Mouse (Mus musculus) lung, postnatal 36 days (tissue): ENCODE results near the gene Eaf1.

Source experiments
- DNase-seq: peaks from one replicate; pipeline ENCODE4 v3.0.0; 2022; ENCODE audit warnings: mixed read lengths

The Eaf1 gene

DNA sequence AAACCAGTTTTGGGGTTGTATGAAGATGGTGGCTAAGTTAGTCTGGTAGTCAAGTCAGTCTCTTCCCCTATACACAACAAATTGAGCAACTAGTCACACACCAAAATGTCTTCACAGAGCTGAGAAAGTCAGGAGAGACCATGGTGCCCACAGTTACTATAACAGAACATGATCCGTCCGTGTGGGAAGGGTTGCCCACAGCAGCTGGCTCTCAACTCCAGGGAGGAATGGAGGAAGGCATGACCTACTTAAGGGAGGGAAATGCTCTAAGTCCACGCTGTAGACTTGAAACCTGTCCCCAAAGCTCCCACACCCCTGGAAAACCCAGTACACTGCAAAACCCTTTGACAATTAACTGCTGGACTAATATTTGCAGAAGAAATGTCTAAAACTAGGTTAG lies 16.1 kb downstream of the Eaf1 start:
- no peak for DNase-seq

DNA sequence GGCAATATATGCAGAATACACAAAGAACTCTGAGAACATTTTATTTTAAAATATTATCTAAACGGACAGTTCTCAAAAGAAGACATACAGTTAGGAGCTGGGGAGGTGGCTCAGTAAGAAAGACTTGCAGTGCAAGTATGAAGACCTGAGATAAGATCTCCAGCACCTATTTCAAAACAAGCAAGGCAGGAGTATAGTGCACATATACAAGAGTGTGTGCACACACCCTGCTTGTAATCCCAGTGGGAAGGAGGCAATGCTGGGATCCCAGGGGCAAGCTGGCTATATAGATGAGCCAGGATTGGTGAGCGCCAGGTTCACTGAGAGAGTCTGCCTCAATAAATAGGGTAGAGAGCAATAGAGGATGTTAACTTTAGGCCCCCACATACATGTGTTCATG lies 21.7 kb downstream of the Eaf1 start:
- DNase-seq: no peak

- DNase-seq: peak; percentile 53
These were observed 25.0 kb downstream of the Eaf1 start for GRCm38 (mm10) chr14:31519165-31519564.

DNA sequence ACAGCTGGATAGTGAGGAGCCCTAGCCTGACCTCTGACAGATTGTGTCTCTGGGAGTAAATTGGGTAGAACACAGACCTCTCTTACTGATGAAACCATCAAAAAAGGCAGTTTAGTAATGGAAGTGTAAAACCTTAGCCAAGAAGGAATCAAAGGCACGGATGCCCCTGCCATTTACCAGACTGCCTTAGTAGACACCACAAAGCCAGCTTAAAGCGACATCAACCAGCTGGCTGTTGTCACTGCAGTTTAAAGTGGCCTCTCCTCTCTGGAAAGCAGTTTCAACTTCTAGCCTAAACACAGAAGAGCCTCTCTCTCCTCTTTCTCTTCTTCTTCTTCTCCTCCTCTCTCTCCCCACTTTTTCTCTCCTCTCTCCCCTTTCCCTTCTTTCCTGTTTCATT lies 27.1 kb downstream of the Eaf1 start:
- DNase-seq: peak; percentile 15

- no peak for DNase-seq
These were observed 31.0 kb downstream of the Eaf1 start for GRCm38 (mm10) chr14:31525040-31525810.

DNA sequence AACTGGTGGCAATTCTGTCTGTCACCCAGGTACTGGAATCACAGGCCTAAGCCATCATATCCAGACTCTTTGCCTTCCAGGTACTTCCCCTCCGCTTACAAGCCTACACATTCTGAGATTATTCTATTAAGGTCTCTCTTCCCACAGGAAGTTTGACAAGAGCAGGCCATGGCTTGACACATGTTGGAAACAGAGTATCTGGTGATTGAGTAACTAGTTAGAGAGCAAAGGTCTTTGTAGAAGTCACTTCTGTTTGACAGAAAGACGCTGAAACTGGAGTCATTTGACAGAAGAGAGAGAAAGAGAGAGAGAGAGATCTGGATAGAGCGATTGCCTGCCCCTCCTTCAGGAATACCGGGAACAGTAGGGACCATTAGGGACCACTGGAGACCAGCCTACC lies 36.6 kb downstream of the Eaf1 start:
- DNase-seq: no peak

DNA sequence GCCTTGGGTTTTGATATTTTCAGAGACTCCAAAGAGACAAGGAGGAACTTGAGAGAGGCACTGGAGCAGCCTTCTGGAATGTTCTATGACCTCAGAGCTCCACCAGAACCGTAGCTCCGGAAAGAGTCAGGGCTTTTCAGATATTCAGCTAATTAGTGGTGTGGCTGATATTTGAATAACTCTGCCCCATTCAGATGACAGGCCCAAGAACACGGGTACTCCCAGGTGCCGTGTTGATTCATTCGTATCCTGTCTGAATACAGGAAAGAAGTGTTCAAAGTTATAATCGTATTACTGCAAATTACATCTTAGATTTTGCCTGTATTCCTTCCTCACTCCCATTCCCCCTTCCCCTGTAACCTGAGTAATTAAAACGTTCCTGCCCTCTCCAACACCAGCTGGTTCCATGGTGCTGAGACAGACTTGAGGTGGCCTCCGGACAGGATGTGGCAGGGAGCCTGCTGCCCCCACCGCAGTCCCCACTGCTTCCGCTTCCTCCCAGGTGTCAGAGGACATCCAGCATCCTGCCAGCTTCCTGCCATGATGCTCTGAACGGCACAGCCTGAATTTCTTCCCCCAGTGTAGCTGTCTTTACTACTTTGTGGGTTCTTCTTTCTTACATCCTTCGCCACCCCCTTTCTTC lies 37.4 kb downstream of the Eaf1 start:
- peak; percentile 57 for DNase-seq

DNA sequence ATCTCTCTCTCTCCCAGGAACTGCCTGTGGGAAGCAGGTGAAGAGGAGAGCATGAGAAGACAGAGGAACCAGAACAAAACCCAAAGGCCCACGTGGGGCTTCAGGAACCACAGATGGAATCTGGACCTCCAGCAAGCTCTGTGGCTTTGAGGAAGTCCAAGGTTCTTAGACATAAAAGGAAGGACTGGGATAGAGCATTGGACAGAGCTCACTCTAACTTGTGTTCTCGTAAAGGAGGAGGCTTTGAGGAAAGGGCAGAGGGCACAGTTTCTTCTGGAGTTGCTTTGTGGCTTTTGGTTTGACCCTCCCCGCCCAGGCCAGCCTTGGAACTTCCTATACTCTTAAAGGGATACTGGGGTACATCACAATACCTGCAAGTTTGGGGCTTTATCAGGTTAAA lies 38.5 kb downstream of the Eaf1 start:
- no peak for DNase-seq

- DNase-seq: peak; percentile 64
These were observed 43.1 kb downstream of the Eaf1 start for GRCm38 (mm10) chr14:31537298-31537697.

- no peak for DNase-seq
These were observed 49.8 kb downstream of the Eaf1 start for GRCm38 (mm10) chr14:31543885-31544442.

DNA sequence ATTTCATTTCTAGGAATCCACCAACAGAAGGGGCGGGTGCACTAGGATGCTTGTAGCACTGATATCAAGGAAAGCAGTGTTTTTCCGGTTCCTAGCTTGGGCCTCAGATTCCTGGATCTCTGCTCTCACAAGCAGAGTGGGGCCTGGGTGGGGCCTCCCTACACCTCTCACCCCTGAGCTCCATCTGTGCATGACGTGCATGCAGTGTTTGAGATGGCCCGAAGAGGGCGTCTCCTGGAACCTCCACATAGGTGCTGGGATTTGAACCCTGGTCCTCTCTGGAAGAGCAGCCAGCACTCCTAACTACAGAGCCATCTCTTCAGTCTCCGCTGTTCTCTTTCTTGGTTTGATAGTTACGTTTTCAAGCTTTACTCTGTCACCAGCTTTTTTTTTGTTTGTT lies 60.8 kb downstream of the Eaf1 start:
- no peak for DNase-seq

GRCm38 (mm10) chr14:31555963-31556434 lies 61.8 kb downstream of the Eaf1 start:
- no peak for DNase-seq

DNA sequence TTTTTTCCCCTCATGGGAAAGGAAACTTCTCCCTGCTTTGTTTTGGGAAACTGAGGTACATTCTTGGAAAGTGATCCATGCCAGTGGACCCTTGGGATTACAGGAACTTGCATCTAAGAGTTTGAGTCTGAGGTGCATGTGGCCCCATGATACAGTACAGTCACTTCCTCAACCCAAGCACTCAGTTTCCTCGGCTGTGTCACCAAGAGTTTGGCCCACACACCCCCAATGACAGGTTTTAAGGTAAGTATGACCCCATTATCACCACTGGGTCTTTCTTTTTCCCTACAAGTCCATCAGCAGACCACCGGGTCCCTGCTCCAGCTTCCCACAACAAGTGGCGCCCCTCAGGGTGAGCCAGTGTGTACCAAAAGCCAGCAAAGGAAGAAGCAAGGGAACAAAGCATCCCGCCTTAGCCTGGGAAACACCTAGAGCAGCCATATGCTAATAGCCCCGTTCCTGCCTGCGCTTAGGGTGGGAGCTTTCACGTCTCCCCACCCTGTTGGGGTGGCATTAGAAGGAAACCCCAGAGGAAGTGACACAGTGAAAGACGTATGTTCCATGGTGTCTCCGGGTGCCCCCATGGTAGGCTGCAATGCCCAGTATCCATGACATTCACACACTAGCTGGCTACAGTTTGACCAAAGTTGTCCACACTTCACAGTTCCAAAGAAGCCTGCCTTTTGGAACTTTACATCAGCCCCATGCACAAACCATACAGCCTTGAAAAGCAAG lies 62.5 kb downstream of the Eaf1 start:
- DNase-seq: no peak

DNA sequence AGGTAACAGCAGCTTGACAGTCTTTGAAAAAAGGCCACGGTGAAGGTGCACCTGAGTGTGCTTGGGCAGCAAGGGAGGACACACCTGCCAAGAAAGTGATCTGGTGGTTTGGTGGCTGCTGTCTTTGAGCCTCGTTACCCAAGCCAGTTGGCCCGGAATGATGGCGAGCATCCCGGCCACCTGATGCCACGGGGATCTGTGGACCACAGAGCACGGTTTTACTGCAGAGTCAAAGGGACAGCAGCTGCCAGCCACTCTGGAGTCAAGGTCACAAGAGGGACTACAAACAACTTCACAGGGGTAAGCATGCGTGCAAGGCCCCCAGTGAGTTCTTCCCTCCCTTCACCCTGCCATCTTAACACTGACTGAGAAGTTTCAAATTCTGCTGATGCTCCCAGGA lies 63.1 kb downstream of the Eaf1 start:
- DNase-seq: no peak

- DNase-seq: no peak
These were observed 63.6 kb downstream of the Eaf1 start for GRCm38 (mm10) chr14:31557784-31558183.

GRCm38 (mm10) chr14:31559216-31559615 lies 65.0 kb downstream of the Eaf1 start:
- DNase-seq: peak; percentile 70
